Mouse (Mus musculus): ENCODE measurements around the gene Clcn5. TPM values are rescaled to one million over a fixed set of nuclear protein-coding genes. Genes with fewer than 3 reads are reported as not detected.

Gene Clcn5
- 2.9 and 11.6 TPM in 2 replicates for polyA plus RNA-seq (2012; rRNA removed; ENCODE audit: low replicate concordance)

GRCm38 (mm10) chrX:7319089-7319721 is at the start of gene Clcn5:
Gene Clcn5, minus strand, starts transcription at chrX:7319358.

Other genes starting within 250 kb of the Clcn5 start
- 1.1 and 2.7 TPM in 2 replicates for gene Usp27x, start 56.5 kb upstream of the Clcn5 start, polyA plus RNA-seq (2012; rRNA removed; ENCODE audit: low replicate concordance)